Mouse (Mus musculus): ENCODE results near the gene Mien1. TPM values are rescaled to one million over a fixed set of nuclear protein-coding genes. Genes with fewer than 3 reads are reported as not detected.

Gene Mien1
- total and polyA plus RNA-seq, 2 experiments from 2014 or later, result 70.0 to 259 TPM

GRCm38 (mm10) chr11:98479026-98479939, 40.5 kb upstream of the Mien1 start:
- H3K4me1 ChIP-seq (ENCODE audit: insufficient read depth, low read length), result no peaks in the 10 kb centered on the region
- 73% methylated on average over 13 of the region's 13 CpGs for WGBS
- TF ChIP-seq CTCF (IDR thresholded peaks at IDR 0.05; ENCODE audit: low read depth), result no peak
- DNase-seq (ENCODE audit: low spot score), result no peak
- no peak overlapping the region for H3K4me2 ChIP-seq (ENCODE audit: low read depth, low read length)
- H3K9ac ChIP-seq (replicated peaks; ENCODE audit: low read length), result no peak overlapping the region
- no peak overlapping the region for H3K27ac ChIP-seq
- ATAC-seq, result no peak
- H3K36me3 ChIP-seq (ENCODE audit: insufficient read depth, low read length), result no peaks in the 10 kb centered on the region
- no peaks in the 10 kb centered on the region for H3K27me3 ChIP-seq (ENCODE audit: insufficient read depth, low read length)
- no peaks in the 10 kb centered on the region for H3K9me3 ChIP-seq (ENCODE audit: low read length)
- H3K4me3 ChIP-seq (ENCODE audit: low read length), result no peak overlapping the region

- Histone ChIP-seq H3K4me1 (ENCODE audit: insufficient read depth, low read length) (no peaks in the 10 kb centered on the region), H3K4me2 (ENCODE audit: low read depth, low read length) (no peak overlapping the region), H3K27ac (no peak overlapping the region), H3K9ac (replicated peaks; ENCODE audit: low read length) (no peak overlapping the region), H3K4me3 (ENCODE audit: low read length) (no peak overlapping the region), H3K9me3 (ENCODE audit: low read length) (no peaks in the 10 kb centered on the region), H3K36me3 (ENCODE audit: insufficient read depth, low read length) (no peaks in the 10 kb centered on the region), H3K27me3 (ENCODE audit: insufficient read depth, low read length) (no peaks in the 10 kb centered on the region)
- ATAC-seq (no peak), DNase-seq (ENCODE audit: low spot score) (no peak)
- TF ChIP-seq CTCF (IDR thresholded peaks at IDR 0.05; ENCODE audit: low read depth), result no peak
- 77% methylated on average over 14 of the region's 14 CpGs for WGBS
Observed at GRCm38 (mm10) chr11:98477011-98477701, 38.4 kb upstream of the Mien1 start.

GRCm38 (mm10) chr11:98476434-98476807, 37.6 kb upstream of the Mien1 start:
- ATAC-seq, result no peak
- DNase-seq (ENCODE audit: low spot score), result no peak
- H3K4me2 ChIP-seq (ENCODE audit: low read depth, low read length), result no peak overlapping the region
- WGBS, result 90% methylated on average over 4 of the region's 4 CpGs
- H3K9me3 ChIP-seq (ENCODE audit: low read length), result no peaks in the 10 kb centered on the region
- H3K4me3 ChIP-seq (ENCODE audit: low read length), result no peak overlapping the region
- H3K27ac ChIP-seq, result no peak overlapping the region
- H3K36me3 ChIP-seq (ENCODE audit: insufficient read depth, low read length), result no peaks in the 10 kb centered on the region
- no peaks in the 10 kb centered on the region for H3K27me3 ChIP-seq (ENCODE audit: insufficient read depth, low read length)
- H3K4me1 ChIP-seq (ENCODE audit: insufficient read depth, low read length), result no peaks in the 10 kb centered on the region
- TF ChIP-seq CTCF (IDR thresholded peaks at IDR 0.05; ENCODE audit: low read depth), result no peak
- no peak overlapping the region for H3K9ac ChIP-seq (replicated peaks; ENCODE audit: low read length)

GRCm38 (mm10) chr11:98475630-98476433, 37.0 kb upstream of the Mien1 start:
- Histone ChIP-seq H3K36me3 (ENCODE audit: insufficient read depth, low read length) (no peaks in the 10 kb centered on the region), H3K4me2 (ENCODE audit: low read depth, low read length) (no peak overlapping the region), H3K4me1 (ENCODE audit: insufficient read depth, low read length) (no peaks in the 10 kb centered on the region), H3K27me3 (ENCODE audit: insufficient read depth, low read length) (no peaks in the 10 kb centered on the region), H3K9ac (replicated peaks; ENCODE audit: low read length) (no peak overlapping the region), H3K9me3 (ENCODE audit: low read length) (no peaks in the 10 kb centered on the region), H3K27ac (no peak overlapping the region), H3K4me3 (ENCODE audit: low read length) (no peak overlapping the region)
- no peak for DNase-seq (ENCODE audit: low spot score)
- 90% methylated on average over 9 of the region's 9 CpGs for WGBS
- no peak for ATAC-seq
- TF ChIP-seq CTCF (IDR thresholded peaks at IDR 0.05; ENCODE audit: low read depth), result no peak

- DNase-seq (ENCODE audit: low spot score) (no peak), ATAC-seq (no peak)
- no peaks in the 10 kb centered on the region for H3K9me3 ChIP-seq (ENCODE audit: low read length)
- H3K4me1 ChIP-seq (ENCODE audit: insufficient read depth, low read length), result no peaks in the 10 kb centered on the region
- no peaks in the 10 kb centered on the region for H3K36me3 ChIP-seq (ENCODE audit: insufficient read depth, low read length)
- 87% methylated on average over 11 of the region's 11 CpGs for WGBS
- no peaks in the 10 kb centered on the region for H3K27me3 ChIP-seq (ENCODE audit: insufficient read depth, low read length)
- no peak overlapping the region for H3K4me2 ChIP-seq (ENCODE audit: low read depth, low read length)
- TF ChIP-seq CTCF (IDR thresholded peaks at IDR 0.05; ENCODE audit: low read depth), result no peak
- H3K9ac ChIP-seq (replicated peaks; ENCODE audit: low read length), result no peak overlapping the region
- no peak overlapping the region for H3K27ac ChIP-seq
- H3K4me3 ChIP-seq (ENCODE audit: low read length), result no peak overlapping the region
Observed at GRCm38 (mm10) chr11:98474967-98475366, 36.2 kb upstream of the Mien1 start.

- no peak overlapping the region for H3K4me2 ChIP-seq (ENCODE audit: low read depth, low read length)
- no peaks in the 10 kb centered on the region for H3K36me3 ChIP-seq (ENCODE audit: insufficient read depth, low read length)
- H3K27me3 ChIP-seq (ENCODE audit: insufficient read depth, low read length), result no peaks in the 10 kb centered on the region
- H3K27ac ChIP-seq, result no peak overlapping the region
- 61% methylated on average over 8 of the region's 8 CpGs for WGBS
- DNase-seq (ENCODE audit: low spot score), result no peak
- H3K9me3 ChIP-seq (ENCODE audit: low read length), result no peaks in the 10 kb centered on the region
- no peak overlapping the region for H3K9ac ChIP-seq (replicated peaks; ENCODE audit: low read length)
- no peak for ATAC-seq
- no peak for TF ChIP-seq CTCF (IDR thresholded peaks at IDR 0.05; ENCODE audit: low read depth)
- H3K4me3 ChIP-seq (ENCODE audit: low read length), result no peak overlapping the region
- no peaks in the 10 kb centered on the region for H3K4me1 ChIP-seq (ENCODE audit: insufficient read depth, low read length)
Observed at GRCm38 (mm10) chr11:98473916-98474479, 35.2 kb upstream of the Mien1 start.
